Mouse (Mus musculus): ENCODE results near the gene Tmem190. TPM values are rescaled to one million over a fixed set of nuclear protein-coding genes. Genes with fewer than 3 reads are reported as not detected.
A peak's percentile ranks its signal among the peaks of the same experiment; 100 is the strongest.

Gene Tmem190
- polyA plus RNA-seq, 1 experiment from 2014 or later = not detected

DNA sequence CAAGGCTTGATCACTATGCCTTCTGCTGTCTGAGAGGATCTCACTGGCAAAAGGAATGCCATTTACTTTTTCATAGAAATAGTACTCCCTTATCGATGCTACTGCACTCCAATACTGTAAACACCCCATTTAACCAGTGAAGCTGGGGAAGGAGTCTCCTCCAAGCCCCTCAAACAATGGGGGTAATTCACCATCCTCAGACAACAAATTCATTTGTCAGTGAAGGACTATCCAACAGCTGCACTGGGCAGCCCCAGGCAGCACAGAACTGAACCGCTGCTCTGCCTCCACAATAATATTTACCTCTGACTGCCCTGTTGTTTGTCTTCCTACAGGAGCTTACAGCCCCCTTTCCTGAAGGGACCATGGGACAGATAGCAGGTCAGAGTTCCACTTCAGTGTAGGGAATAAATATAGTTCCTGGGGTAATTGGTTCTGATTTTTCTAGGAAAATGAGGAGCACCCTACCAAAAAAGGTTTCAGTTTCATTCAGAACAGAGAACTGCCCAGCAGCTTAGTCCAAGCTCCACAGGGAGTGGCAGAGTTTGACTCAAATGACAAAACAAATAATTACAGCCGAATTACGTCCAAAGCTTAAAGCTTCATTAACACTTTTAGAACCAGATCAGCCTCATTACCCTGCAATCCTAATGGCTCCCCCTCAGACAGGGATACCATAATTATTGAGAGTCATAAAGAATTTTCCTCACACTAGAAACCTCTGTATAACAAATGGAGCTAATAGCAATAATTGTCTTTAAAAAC lies 17.6 kb upstream of the Tmem190 start:
- WGBS = under 1% methylated on average over 4 of the region's 4 CpGs
- Histone ChIP-seq H3K27me3 (replicated peaks; ENCODE audit: control insufficient read depth, insufficient read depth, low read length) (no peaks in the 10 kb centered on the region; the same call in 1 of the 2 replicates), H3K4me2 (ENCODE audit: low read length) (no peak overlapping the region), H3K4me1 (replicated peaks; ENCODE audit: control insufficient read depth, insufficient read depth, low read length) (no peaks in the 10 kb centered on the region; the same call in 1 of the 2 replicates), H3K9ac (replicated peaks; ENCODE audit: low read depth, low read length) (no peak overlapping the region), H3K4me3 (replicated peaks; ENCODE audit: low read length) (no peak overlapping the region), H3K27ac (ENCODE audit: low read length) (no peak overlapping the region), H3K9me3 (ENCODE audit: control insufficient read depth, low read length) (no peaks in the 10 kb centered on the region), H3K36me3 (ENCODE audit: control insufficient read depth, insufficient read depth) (no peaks in the 10 kb centered on the region)
- ATAC-seq = no peak

DNA sequence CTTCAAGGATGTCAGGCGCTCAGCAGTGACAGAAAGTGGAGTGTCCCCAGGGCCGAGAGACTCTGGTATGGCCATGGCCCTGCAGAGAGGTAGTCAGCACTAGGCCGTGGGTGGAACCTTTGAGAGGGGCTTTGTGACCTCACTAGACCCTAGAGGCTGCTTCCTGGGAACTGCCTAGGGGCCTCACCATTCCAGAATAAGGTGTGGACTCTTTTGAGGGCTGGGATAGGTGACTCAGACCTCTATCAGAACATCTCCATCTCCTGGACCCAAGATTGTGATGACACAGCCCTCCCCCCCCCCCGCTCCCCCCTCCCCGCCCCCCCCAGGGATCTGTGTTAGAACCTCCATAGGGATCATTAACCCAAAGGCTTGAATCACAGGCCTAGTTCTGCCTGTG lies 11.5 kb upstream of the Tmem190 start, which contains the start of gene Fam71e2:
Gene Fam71e2, minus strand, starts transcription at position 101 of the 400 bp plus-strand sequence.
- Histone ChIP-seq H3K36me3 (ENCODE audit: control insufficient read depth, insufficient read depth) (no peaks in the 10 kb centered on the region), H3K9me3 (ENCODE audit: control insufficient read depth, low read length) (no peaks in the 10 kb centered on the region), H3K4me3 (replicated peaks; ENCODE audit: low read length) (no peak within 1 kb of the TSS), H3K27me3 (replicated peaks; ENCODE audit: control insufficient read depth, insufficient read depth, low read length) (peaks cover 14% of the 10 kb centered on the region), H3K4me2 (ENCODE audit: low read length) (no peak within 1 kb of the TSS), H3K9ac (replicated peaks; ENCODE audit: low read depth, low read length) (no peak within 1 kb of the TSS), H3K4me1 (replicated peaks; ENCODE audit: control insufficient read depth, insufficient read depth, low read length) (no peaks in the 10 kb centered on the region), H3K27ac (ENCODE audit: low read length) (no peak within 1 kb of the TSS)
- ATAC-seq = no peak
- 89% methylated on average over 3 of the region's 5 CpGs for WGBS

DNA sequence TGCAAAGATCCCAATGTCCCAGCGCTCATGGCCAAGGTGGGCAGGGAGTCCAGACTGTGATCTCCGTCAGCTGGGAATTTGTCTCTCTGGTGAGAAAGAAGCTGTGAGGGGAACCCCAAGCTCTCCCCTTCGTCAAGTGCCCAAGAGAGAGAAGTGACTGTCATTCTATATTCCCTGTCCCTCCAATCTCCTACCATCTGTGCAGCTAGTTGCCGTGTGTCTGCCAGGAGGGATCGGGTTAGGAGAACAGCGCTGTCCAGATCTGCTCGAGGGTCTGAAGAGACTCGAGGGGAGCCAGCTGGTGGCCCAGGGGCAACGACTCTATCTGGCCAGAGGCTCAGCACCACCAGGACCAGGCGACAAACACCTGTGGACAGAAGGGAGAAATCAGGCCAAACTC lies 6.6 kb upstream of the Tmem190 start:
- Histone ChIP-seq H3K36me3 (ENCODE audit: control insufficient read depth, insufficient read depth) (no peaks in the 10 kb centered on the region), H3K9me3 (ENCODE audit: control insufficient read depth, low read length) (no peaks in the 10 kb centered on the region), H3K4me1 (replicated peaks; ENCODE audit: control insufficient read depth, insufficient read depth, low read length) (peaks cover 6% of the 10 kb centered on the region), H3K4me3 (replicated peaks; ENCODE audit: low read length) (no peak overlapping the region), H3K4me2 (ENCODE audit: low read length) (no peak overlapping the region), H3K27ac (ENCODE audit: low read length) (no peak overlapping the region), H3K9ac (replicated peaks; ENCODE audit: low read depth, low read length) (no peak overlapping the region), H3K27me3 (replicated peaks; ENCODE audit: control insufficient read depth, insufficient read depth, low read length) (peaks cover 46% of the 10 kb centered on the region)
- no peak for ATAC-seq
- 54% methylated on average over 10 of the region's 10 CpGs for WGBS

DNA sequence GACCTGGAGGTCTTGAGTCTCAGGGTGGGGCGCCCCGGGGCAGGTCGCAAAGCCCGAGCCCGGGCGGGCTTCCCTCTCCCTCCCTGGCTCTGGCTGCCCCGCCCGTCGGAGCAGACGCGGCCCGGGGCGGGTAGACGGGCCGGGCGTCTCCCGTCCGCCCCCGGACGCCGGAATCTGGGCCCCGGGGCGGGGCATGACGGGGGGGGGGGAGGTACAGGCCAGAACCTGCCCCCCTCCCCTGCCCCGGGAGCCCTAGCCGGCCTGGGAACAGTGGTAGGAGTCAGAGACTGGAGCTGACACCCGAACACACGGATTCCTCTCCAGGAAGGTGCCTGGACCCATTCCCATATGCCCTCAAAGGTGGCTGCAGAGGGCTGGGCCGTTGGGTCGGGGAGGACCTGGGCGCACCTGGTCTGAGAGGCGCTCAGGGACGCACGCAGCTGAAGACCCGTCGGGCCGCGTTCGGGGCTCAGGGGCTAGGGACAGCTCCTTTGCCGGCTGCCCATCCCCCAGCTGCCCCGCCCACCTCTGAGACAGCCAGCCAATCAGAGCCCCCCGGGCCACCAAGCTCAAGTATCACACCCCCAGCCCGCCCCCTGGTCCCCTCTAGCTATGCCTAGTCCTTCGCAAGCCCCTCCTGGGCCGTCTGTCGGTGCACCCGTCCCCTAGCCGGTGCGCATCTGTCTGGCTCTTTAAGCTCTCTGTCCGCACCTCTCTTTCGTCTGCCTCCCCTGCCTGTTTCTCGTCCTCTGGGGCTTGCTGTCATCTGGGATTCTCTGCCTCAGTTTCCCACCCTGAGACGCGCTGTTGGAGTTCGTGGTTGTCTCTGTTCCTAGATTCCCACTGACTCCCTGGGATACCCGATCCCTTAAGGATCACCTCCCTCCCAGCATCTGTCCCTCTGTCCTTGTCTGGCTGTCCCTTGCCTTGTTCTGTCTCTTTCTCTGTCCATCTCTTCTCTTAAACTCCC lies 5.6 kb upstream of the Tmem190 start:
- Histone ChIP-seq H3K4me1 (replicated peaks; ENCODE audit: control insufficient read depth, insufficient read depth, low read length) (peaks cover 6% of the 10 kb centered on the region), H3K4me2 (ENCODE audit: low read length) (peak overlapping the region; percentile 53), H3K27ac (ENCODE audit: low read length) (no peak overlapping the region), H3K9me3 (ENCODE audit: control insufficient read depth, low read length) (no peaks in the 10 kb centered on the region), H3K36me3 (ENCODE audit: control insufficient read depth, insufficient read depth) (no peaks in the 10 kb centered on the region), H3K27me3 (replicated peaks; ENCODE audit: control insufficient read depth, insufficient read depth, low read length) (peaks cover 46% of the 10 kb centered on the region), H3K9ac (replicated peaks; ENCODE audit: low read depth, low read length) (peak overlapping the region; percentile 41), H3K4me3 (replicated peaks; ENCODE audit: low read length) (peak overlapping the region; percentile 47)
- peak; percentile 84 for ATAC-seq
- WGBS = under 1% methylated on average over 37 of the region's 56 CpGs

GRCm38 (mm10) chr7:4777851-4778637 lies 4.7 kb upstream of the Tmem190 start:
- H3K27me3 ChIP-seq (replicated peaks; ENCODE audit: control insufficient read depth, insufficient read depth, low read length) = peaks cover 46% of the 10 kb centered on the region
- no peak for ATAC-seq
- peaks cover 6% of the 10 kb centered on the region for H3K4me1 ChIP-seq (replicated peaks; ENCODE audit: control insufficient read depth, insufficient read depth, low read length)
- H3K9me3 ChIP-seq (ENCODE audit: control insufficient read depth, low read length) = no peaks in the 10 kb centered on the region
- no peaks in the 10 kb centered on the region for H3K36me3 ChIP-seq (ENCODE audit: control insufficient read depth, insufficient read depth)
- H3K4me3 ChIP-seq (replicated peaks; ENCODE audit: low read length) = no peak overlapping the region
- H3K9ac ChIP-seq (replicated peaks; ENCODE audit: low read depth, low read length) = no peak overlapping the region
- H3K4me2 ChIP-seq (ENCODE audit: low read length) = no peak overlapping the region
- WGBS = 3% methylated on average over 16 of the region's 20 CpGs
- H3K27ac ChIP-seq (ENCODE audit: low read length) = no peak overlapping the region

DNA sequence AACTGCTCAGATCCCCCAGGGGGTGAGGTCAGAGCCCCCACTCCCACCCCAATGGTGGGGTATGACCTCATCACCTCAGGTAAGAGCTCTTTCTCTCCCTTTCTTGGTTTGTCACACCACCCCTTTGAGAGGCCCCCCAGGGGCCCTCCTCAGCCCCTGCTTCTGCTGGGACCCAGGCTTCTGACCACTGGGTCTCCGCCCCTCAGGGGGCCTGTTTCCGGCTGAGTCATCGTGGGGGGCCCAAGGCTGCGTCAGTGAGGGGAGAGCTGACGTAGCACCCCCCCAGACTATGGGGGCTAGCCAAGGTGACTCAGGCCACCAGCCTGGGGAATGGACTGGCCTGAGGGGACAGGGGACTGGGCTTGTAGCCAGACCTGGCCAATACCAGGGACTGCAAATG lies 2.8 kb upstream of the Tmem190 start:
- no peak overlapping the region for H3K4me2 ChIP-seq (ENCODE audit: low read length)
- H3K27ac ChIP-seq (ENCODE audit: low read length) = no peak overlapping the region
- peaks cover 45% of the 10 kb centered on the region for H3K27me3 ChIP-seq (replicated peaks; ENCODE audit: control insufficient read depth, insufficient read depth, low read length)
- H3K4me1 ChIP-seq (replicated peaks; ENCODE audit: control insufficient read depth, insufficient read depth, low read length) = peaks cover 6% of the 10 kb centered on the region
- H3K4me3 ChIP-seq (replicated peaks; ENCODE audit: low read length) = no peak overlapping the region
- no peak for ATAC-seq
- H3K36me3 ChIP-seq (ENCODE audit: control insufficient read depth, insufficient read depth) = no peaks in the 10 kb centered on the region
- H3K9ac ChIP-seq (replicated peaks; ENCODE audit: low read depth, low read length) = no peak overlapping the region
- no peaks in the 10 kb centered on the region for H3K9me3 ChIP-seq (ENCODE audit: control insufficient read depth, low read length)
- WGBS = 32% methylated on average over 5 of the region's 5 CpGs

DNA sequence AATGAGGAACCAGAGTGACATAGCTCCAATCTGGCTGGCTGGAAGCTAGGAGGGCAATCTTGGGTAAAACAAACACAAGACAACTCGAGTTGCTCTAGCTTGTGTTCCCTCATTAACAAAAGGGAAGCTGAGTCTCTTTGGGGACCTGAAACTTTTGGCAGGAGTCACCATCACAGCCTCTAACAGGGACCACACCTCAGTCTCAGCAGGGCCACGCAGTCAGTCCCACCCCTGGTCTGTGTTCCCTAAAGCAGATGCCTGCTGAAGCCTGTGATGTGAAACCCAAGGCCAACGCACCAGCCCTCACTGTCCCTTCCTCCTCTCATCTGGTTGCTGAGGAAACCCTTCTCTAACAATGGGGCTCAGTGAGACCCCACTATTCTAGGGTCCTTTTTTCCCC lies 607 bp upstream of the Tmem190 start:
- Histone ChIP-seq H3K4me2 (ENCODE audit: low read length) (no peak overlapping the region), H3K27me3 (replicated peaks; ENCODE audit: control insufficient read depth, insufficient read depth, low read length) (peaks cover 23% of the 10 kb centered on the region), H3K9ac (replicated peaks; ENCODE audit: low read depth, low read length) (no peak overlapping the region), H3K4me1 (replicated peaks; ENCODE audit: control insufficient read depth, insufficient read depth, low read length) (peaks cover 4% of the 10 kb centered on the region), H3K27ac (ENCODE audit: low read length) (no peak overlapping the region), H3K4me3 (replicated peaks; ENCODE audit: low read length) (no peak overlapping the region), H3K36me3 (ENCODE audit: control insufficient read depth, insufficient read depth) (no peaks in the 10 kb centered on the region), H3K9me3 (ENCODE audit: control insufficient read depth, low read length) (no peaks in the 10 kb centered on the region)
- no peak for ATAC-seq
- WGBS = 63% methylated on average over 3 of the region's 3 CpGs

DNA sequence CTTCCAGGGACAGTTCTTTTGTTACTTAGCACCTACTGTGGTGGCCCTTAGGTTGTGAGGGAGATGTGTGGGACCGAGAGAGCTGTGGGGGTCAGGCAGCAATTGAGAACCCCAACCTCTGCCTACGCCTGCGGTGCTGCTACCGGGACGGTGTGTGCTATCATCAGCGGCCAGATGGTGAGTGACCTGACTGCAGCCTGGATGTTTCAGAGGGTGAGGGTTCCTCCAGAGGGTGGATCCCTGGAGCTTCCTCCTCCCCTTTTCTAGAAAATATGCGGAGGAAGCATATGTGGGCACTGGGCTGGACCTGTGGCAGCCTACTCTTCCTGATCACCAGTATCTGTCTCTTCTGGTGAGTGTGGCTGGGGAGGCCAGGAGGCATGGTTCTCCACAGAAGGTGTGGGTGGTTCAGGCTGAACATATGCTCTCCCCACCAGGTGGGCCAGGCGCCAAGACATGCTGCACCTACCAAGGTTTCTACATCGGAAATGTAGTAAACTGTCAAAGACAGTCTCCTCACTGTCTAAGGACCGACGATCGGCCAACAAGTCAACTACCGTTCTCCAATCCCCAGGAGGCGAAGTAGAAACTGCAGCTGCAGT lies 1.0 kb downstream of the Tmem190 start:
- H3K27me3 ChIP-seq (replicated peaks; ENCODE audit: control insufficient read depth, insufficient read depth, low read length) = peaks cover 9% of the 10 kb centered on the region
- no peak for ATAC-seq
- 84% methylated on average over 14 of the region's 14 CpGs for WGBS
- no peaks in the 10 kb centered on the region for H3K9me3 ChIP-seq (ENCODE audit: control insufficient read depth, low read length)
- H3K4me2 ChIP-seq (ENCODE audit: low read length) = no peak overlapping the region
- no peak overlapping the region for H3K4me3 ChIP-seq (replicated peaks; ENCODE audit: low read length)
- no peak overlapping the region for H3K9ac ChIP-seq (replicated peaks; ENCODE audit: low read depth, low read length)
- no peaks in the 10 kb centered on the region for H3K36me3 ChIP-seq (ENCODE audit: control insufficient read depth, insufficient read depth)
- peaks cover 6% of the 10 kb centered on the region; the same call in 1 of the 2 replicates for H3K4me1 ChIP-seq (replicated peaks; ENCODE audit: control insufficient read depth, insufficient read depth, low read length)
- H3K27ac ChIP-seq (ENCODE audit: low read length) = no peak overlapping the region

Data from forebrain, embryonic 16.5 days (tissue).